Mouse (Mus musculus) c-Kit-positive CD71-positive TER-119-positive erythroid progenitor cells, embryonic 14.5 days (primary cell): ENCODE data around the gene Macrod1.
A peak's percentile ranks its signal among the peaks of the same experiment; 100 is the strongest.
"Not testable (repeated sequence)": the region's sequence is repeated elsewhere in the genome, so short reads cannot be mapped to it uniquely, and the experiment has no call there.

Experiments used
- DNase-seq: peaks from one replicate; pipeline ENCODE4 v3.0.0-alpha.2; 2013; ENCODE audit warnings: low spot score

The Macrod1 gene

GRCm38 (mm10) chr19:7056248-7057087 is at the start of gene Macrod1:
Gene Macrod1 (plus strand): TSS chr19:7056810.
- peak; percentile 60 for DNase-seq

- DNase-seq = no peak
Observed at GRCm38 (mm10) chr19:7006892-7007593, 49.6 kb upstream of the Macrod1 start.

- DNase-seq = no peak
Observed at GRCm38 (mm10) chr19:7012426-7012825, 44.2 kb upstream of the Macrod1 start.

- DNase-seq = no peak
Observed at GRCm38 (mm10) chr19:7013984-7014383, 42.6 kb upstream of the Macrod1 start.

GRCm38 (mm10) chr19:7014481-7015135 is 42.0 kb upstream of the Macrod1 start:
- DNase-seq = no peak

- peak; percentile 83 for DNase-seq
Observed at GRCm38 (mm10) chr19:7017541-7018457, 38.8 kb upstream of the Macrod1 start.

GRCm38 (mm10) chr19:7018546-7018945 is 38.1 kb upstream of the Macrod1 start:
- no peak for DNase-seq

GRCm38 (mm10) chr19:7019191-7019590 is 37.4 kb upstream of the Macrod1 start, which contains the start of gene Fermt3:
Gene Fermt3 (minus strand): TSS chr19:7019469.
- peak; percentile 74 for DNase-seq

- DNase-seq = peak; percentile 71
Observed at GRCm38 (mm10) chr19:7020224-7020641, 36.4 kb upstream of the Macrod1 start.

GRCm38 (mm10) chr19:7029531-7029930 is 27.1 kb upstream of the Macrod1 start:
- DNase-seq = no peak

- no peak for DNase-seq
Observed at GRCm38 (mm10) chr19:7034006-7034405, 22.6 kb upstream of the Macrod1 start.

GRCm38 (mm10) chr19:7039088-7039720 is 17.4 kb upstream of the Macrod1 start:
- peak; percentile 62 for DNase-seq

- DNase-seq = peak; percentile 100
Observed at GRCm38 (mm10) chr19:7039841-7040636, 16.6 kb upstream of the Macrod1 start, which contains the start of gene Stip1. Gene Stip1 (minus strand): TSS chr19:7039967.

- no peak for DNase-seq
Observed at GRCm38 (mm10) chr19:7040637-7041130, 15.9 kb upstream of the Macrod1 start.

- DNase-seq = no peak
Observed at GRCm38 (mm10) chr19:7041171-7041570, 15.4 kb upstream of the Macrod1 start.

- DNase-seq = no peak
Observed at GRCm38 (mm10) chr19:7044279-7044678, 12.3 kb upstream of the Macrod1 start.

GRCm38 (mm10) chr19:7044706-7045105 is 11.9 kb upstream of the Macrod1 start:
- DNase-seq = no peak

GRCm38 (mm10) chr19:7053382-7053781 is 3.2 kb upstream of the Macrod1 start:
- DNase-seq = not testable (repeated sequence)

GRCm38 (mm10) chr19:7054772-7055171 is 1.8 kb upstream of the Macrod1 start:
- DNase-seq = no peak

GRCm38 (mm10) chr19:7055173-7055572 is 1.4 kb upstream of the Macrod1 start:
- no peak for DNase-seq
